Mouse (Mus musculus): ENCODE data around the gene Grsf1. TPM values are rescaled to one million over a fixed set of nuclear protein-coding genes. Genes with fewer than 3 reads are reported as not detected.

Grsf1 gene
- total RNA-seq, 2 experiments from 2014 or later, result 56.5 to 74.6 TPM

- peak; percentile 72; the same call in 1 of the 2 replicates for ATAC-seq (ENCODE audit: poor library complexity, severe bottlenecking)
Observed at GRCm38 (mm10) chr5:88689279-88689938, 13.4 kb upstream of the Grsf1 start.

DNA sequence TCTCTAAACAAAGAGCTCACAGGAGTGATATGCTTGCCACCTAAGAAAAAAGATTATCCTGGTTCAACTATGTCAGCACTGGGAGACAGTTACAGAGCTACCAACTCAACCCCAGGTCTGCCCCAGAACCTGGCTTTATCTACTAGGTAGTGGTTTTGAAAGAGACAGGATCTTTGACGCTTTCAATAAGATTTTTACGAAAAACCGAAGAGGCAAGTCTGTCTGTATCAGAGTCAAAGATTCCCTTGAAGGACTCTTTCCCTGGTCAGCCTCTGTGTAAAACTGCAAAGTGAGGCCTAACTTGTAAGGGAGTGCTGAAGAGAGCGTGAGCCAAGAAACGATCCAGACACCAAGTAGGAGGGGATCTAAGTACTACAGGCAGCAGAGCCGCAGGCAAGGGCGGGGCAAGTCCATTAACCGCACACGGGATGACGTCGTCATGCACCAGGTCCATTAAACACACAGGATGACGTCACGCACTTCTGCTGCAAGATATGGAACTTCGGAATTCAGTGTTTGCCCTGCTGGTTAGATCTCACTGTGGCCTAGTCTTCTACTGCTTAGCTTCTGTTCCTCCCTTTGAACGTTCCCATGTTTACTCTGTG lies 12.7 kb upstream of the Grsf1 start:
- no peak for ATAC-seq (ENCODE audit: poor library complexity, severe bottlenecking)

- no peak for ATAC-seq (ENCODE audit: poor library complexity, severe bottlenecking)
Observed at GRCm38 (mm10) chr5:88687996-88688406, 12.0 kb upstream of the Grsf1 start.

GRCm38 (mm10) chr5:88685745-88686299 lies 9.9 kb upstream of the Grsf1 start:
- no peak for ATAC-seq (ENCODE audit: poor library complexity, severe bottlenecking)

DNA sequence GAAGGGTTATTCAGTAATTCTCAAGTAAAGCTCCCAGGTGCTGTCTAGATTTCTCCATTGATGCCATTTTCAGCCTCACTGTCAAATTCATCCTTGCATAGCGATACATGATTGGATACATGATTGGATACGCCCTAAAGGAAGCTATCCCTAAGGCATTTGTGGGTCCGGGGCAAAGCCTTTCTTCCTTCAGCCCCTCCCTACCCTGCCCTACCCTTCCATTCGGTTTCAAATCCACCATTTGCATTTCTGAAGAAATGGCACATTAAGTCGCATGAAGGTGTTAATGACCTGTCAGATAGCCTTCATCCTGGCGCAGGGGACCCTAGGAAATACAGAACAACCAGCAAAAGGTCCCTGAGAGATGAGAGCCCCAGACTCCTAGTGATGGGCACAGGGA lies 9.3 kb upstream of the Grsf1 start:
- no peak for ATAC-seq (ENCODE audit: poor library complexity, severe bottlenecking)

DNA sequence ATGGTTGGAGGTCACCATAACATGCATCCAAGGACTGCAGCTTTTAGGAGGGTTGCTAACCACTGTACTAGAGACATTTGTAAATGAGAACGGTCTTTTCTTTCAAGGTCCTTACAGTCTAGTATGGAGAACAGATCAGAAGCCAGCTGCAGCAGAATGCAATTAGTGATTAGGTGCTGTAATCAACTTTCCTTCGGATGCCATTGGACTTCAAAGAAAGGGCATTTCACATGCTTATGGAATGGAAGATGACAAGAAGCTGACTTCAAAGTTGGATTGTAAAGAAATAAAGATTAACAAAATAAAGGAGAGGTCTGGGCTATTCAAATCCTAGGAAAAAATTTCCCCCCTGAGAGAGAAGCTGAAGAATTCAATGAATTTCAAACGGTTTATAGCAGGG lies 8.3 kb upstream of the Grsf1 start:
- ATAC-seq (ENCODE audit: poor library complexity, severe bottlenecking), result no peak

- no peak for ATAC-seq (ENCODE audit: poor library complexity, severe bottlenecking)
Observed at GRCm38 (mm10) chr5:88683706-88684105, 7.7 kb upstream of the Grsf1 start.

- no peak for ATAC-seq (ENCODE audit: poor library complexity, severe bottlenecking)
Observed at GRCm38 (mm10) chr5:88680567-88680966, 4.6 kb upstream of the Grsf1 start.

DNA sequence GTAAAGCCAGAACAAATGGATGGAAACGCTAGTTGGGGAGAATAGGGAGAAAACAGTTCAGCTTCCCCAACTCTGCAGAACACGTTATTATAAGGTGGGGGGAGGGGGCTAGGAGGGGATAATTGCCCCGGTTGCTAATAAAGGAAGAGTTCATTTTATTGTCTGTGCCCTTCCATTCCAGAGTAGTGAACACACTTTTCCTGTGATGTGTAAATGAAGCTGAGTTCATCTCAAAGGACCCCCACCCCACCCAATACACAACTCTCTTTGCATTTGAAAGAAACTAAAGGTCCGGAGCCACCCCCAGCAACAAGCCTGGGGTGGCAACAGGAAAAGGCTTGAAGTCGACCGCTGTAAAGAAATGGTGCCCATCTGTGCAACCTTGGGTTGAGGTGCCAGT lies 3.4 kb upstream of the Grsf1 start:
- ATAC-seq (ENCODE audit: poor library complexity, severe bottlenecking), result no peak

DNA sequence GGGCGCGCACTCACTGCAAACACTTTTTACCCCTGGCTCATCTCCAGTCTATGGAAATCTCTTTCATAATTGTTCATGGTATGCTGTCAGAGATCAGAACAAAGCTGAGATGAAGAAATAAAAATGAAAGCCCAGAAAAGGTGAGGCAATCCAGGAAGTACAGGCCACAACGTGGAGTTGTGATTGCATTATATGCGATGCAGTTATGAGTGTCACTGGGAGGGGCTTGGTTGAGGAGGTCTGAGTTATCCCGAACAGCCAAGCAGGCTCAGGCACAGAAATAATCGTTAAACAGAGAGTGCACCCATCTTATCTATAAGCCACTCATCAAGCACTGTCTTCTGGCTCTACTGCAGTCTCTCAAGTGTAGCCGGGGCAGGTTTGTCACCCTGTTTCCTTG lies 3.0 kb upstream of the Grsf1 start:
- peak; percentile 58 for ATAC-seq (ENCODE audit: poor library complexity, severe bottlenecking)

DNA sequence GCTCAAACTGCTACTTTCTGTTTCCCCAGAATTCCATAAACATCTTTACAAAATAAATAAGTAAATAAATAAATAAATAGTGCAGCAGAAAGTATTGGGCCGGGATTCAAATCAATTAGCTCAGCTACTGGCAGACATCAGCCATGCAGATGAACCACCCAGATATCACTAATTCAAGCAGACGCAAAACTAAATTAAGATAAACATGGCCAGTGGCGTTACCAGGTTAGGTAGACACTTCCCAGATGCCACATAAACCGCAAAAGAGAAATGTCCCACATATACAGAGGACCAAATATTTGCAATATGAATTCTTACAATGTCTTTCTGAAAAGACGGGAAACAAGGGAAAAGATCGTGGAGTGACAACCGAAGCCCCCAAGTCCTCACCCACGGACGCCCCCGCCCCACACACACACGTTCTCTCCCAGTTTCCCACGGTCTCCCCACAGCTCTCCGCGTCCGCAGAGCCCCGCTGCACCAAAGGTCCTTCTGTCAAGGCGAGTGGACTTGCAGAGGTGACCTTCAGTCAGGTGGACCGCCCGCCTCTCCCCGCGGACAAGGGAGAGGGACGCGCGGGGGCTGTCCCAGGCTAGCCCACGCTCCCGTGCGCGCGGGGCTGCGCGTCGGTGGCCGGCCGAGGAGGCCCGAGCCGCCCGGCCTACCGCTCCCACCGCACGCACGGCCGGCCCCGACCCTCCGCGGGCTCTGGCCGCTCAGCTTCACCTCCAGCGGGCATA lies 1.1 kb downstream of the Grsf1 start:
- peak; percentile 7 for ATAC-seq (ENCODE audit: poor library complexity, severe bottlenecking)

DNA sequence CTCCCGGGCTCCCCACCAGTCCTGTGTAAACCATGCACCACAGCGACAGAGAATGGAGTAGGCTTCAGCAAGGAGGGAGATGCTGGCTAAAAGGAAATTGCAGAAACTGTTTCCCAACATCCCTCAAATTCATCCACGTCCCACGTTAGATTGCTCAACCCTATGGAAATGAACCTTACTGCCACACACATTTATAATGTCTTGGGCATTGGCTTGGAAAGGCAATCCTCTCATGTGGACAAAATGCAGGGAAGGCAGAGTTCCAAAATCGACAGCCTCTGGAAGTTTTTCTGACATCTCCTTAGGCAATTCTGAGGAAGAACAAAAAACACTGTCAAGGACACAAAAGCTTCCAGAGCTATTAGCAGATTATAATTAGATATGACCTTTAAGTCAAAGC lies 12.1 kb downstream of the Grsf1 start:
- ATAC-seq (ENCODE audit: poor library complexity, severe bottlenecking), result no peak

DNA sequence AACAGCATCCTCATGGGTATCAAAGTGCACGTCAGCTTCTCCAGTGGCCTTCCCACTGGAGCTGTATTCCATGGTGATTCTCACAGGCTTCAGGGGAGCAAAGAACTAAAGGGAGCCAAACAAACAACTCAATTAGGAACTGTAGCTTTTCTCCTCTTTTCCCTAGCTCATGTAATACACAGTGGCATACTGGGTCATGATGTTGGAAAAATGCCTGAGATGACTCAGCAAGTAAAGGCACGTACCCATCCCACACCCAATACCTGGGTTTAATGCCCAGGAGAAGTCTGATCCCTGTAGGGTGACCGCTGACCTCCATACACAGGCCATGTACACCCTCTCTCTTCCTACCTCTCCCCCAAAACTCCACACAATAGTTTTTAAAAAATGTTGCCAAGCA lies 12.8 kb downstream of the Grsf1 start:
- no peak for ATAC-seq (ENCODE audit: poor library complexity, severe bottlenecking)

GRCm38 (mm10) chr5:88657868-88658267 lies 18.1 kb downstream of the Grsf1 start:
- no peak for ATAC-seq (ENCODE audit: poor library complexity, severe bottlenecking)

DNA sequence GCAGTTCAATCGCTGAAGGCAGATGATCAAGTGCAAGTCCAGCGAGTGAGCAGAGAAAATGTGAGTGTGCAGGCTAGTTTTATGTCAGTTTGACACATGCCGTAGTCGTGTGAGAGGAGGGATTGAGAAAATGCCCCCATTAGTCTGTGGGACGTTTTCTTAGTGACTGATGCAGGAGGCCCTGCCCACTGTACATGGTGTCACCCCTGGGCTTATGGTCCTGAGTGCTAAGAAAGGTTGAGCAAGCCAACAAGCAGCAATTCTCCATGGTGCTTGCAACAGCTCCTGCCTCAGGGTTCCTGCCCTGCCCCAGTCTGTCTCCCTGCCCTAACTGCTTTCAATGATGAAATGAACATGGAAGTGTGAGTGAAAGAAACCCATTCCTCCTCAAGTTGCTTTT lies 23.4 kb downstream of the Grsf1 start:
- peak; percentile 54; the same call in 1 of the 2 replicates for ATAC-seq (ENCODE audit: poor library complexity, severe bottlenecking)

DNA sequence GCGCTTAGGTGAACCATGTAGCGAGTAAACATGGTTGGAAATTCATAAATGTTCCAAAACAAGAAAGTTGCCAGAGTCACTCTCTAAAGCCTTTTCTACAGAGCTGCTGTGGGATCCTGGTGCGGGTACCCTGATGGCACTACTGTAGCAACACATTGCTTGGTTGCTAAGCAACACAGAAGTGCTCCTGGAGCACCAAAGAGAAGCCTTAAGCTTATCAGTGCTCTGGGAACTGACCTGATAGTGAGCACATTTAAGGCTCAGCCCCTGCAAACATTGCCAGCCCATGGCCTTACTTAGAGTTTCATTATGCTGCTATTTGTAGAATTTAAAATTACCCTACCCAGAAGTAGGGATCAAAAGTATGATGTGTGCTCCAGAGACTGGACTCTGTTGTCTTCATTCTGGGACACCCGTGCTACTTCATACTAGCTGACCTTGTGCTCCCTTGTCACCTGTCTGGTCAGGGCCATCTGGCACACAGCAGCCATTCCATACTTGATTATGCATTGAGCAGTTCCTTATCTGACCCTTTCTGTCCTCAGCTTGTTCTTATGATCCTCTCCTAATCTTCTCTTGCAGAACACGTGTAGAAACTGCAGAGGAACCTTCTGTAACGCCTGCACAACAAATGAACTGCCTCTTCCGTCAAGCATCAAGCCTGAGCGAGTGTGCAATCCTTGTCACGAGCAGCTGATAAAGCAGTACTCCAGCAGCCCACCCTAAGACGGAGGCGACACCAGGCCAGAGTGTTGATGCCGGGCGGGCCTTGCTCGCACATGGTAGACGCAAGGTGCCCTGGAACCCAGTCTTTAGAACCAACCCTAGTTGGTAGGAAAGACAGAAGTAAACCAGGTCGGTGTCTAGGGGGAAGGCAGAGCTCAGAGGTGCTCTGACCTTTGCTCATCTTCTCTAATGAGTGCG lies 26.5 kb downstream of the Grsf1 start:
- ATAC-seq (ENCODE audit: poor library complexity, severe bottlenecking), result 0 out of 2 replicates have a peak, but pooled peaks have one; percentile 8

DNA sequence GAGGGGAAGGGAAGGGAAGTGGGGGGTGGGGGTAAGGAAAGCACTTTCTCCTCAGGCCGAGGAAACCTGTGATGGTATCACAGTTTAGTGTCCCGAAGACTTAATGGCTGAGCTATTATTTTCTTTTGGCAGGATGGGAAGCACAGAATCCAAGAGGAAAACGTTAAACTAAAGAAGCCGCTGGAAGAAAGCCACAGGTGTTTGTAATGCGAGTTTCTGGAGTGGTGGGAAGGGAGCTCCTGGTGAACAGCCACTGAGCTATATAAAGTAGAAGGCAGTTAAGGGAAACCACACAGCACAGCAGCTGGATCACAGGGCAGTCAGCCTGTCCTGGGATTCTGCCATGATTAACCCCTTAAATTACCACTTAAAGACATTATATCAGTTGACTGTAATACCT lies 30.6 kb downstream of the Grsf1 start:
- ATAC-seq (ENCODE audit: poor library complexity, severe bottlenecking), result no peak

- no peak for ATAC-seq (ENCODE audit: poor library complexity, severe bottlenecking)
Observed at GRCm38 (mm10) chr5:88644901-88645300, 31.1 kb downstream of the Grsf1 start.

- no peak for ATAC-seq (ENCODE audit: poor library complexity, severe bottlenecking)
Observed at GRCm38 (mm10) chr5:88643491-88643890, 32.5 kb downstream of the Grsf1 start.

DNA sequence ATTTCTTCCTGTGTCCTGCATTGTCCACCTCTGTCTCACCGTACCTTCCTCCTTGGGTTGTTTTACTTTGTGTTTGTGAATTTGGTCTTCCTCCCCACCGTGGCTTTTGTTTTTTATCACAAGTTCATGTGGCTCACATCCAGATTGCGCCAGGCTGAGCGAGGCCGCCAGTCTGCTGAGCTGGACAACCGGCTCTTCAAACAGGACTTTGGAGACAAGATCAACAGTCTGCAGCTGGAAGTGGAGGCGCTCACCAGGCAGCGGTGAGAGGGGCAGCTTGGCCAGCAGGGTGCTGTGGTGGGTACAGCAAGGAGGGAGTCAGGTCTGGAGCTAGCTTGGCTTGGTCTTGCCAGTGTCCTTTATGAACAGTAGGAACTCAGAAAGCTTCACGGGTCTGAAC lies 33.2 kb downstream of the Grsf1 start:
- no peak for ATAC-seq (ENCODE audit: poor library complexity, severe bottlenecking)

GRCm38 (mm10) chr5:88634076-88634475 lies 41.9 kb downstream of the Grsf1 start:
- ATAC-seq (ENCODE audit: poor library complexity, severe bottlenecking), result no peak
